Mouse (Mus musculus) liver, adult 2 months (tissue): ENCODE measurements around the gene Nynrin.

ENCODE experiments used
- CTCF ChIP-seq: fragments of 200-500 bp; IDR thresholded peaks from 2 replicates; pipeline ENCODE4 v1.5.1; 2011; ENCODE audit warnings: low read depth, low read length, control low read depth
- POLR2A ChIP-seq: fragments of 200-500 bp; IDR thresholded peaks from 2 replicates; pipeline ENCODE4 v1.6.1; 2011; ENCODE audit warnings: low read length, control low read depth; ENCODE audit not compliant: insufficient read depth; ENCODE audit errors: extremely low read depth

GRCm38 (mm10) chr14:55824001-55824480 is 29.8 kb upstream of the Nynrin start:
- no peak for TF ChIP-seq CTCF
- no peak for TF ChIP-seq POLR2A
